Mouse (Mus musculus) macrophage (primary cell): ENCODE data around the gene Xpc. TPM values are rescaled to one million over a fixed set of nuclear protein-coding genes. Genes with fewer than 3 reads are reported as not detected.
A peak's percentile ranks its signal among the peaks of the same experiment; 100 is the strongest.

Experiments
- H3K27ac ChIP-seq: fragments of 350-480 bp; formaldehyde crosslinking; 2 replicates; pipeline ENCODE4 v1.9.0; 2021
- H3K36me3 ChIP-seq: fragments of 350-480 bp; formaldehyde crosslinking; 2 replicates; pipeline ENCODE4 v1.9.0; 2021; ENCODE audit errors: inconsistent target
- H3K4me3 ChIP-seq: fragments of 350-480 bp; formaldehyde crosslinking; 2 replicates; pipeline ENCODE4 v1.9.0; 2021; ENCODE audit errors: inconsistent target
- H3K79me2 ChIP-seq: fragments of 350-480 bp; formaldehyde crosslinking; 2 replicates; pipeline ENCODE4 v1.9.0; 2021; ENCODE audit errors: inconsistent target
- WGBS: methylation state at CpG from one replicate; pipeline ENCODE4 v1.1.7; 2026; ENCODE audit warnings: inconsistent platforms; ENCODE audit not compliant: missing documents; 5-methylcytosine and 5-hydroxymethylcytosine counted together
- polyA plus RNA-seq: library from polyadenylated mRNA; stranded (reverse); fragments of 250-400 nt; gene quantifications from 3 replicates; pipeline ENCODE4 v1.2.4, GENCODE M21; 2018; ENCODE audit warnings: inconsistent platforms

Gene Xpc
- polyA plus RNA-seq, 1 experiment from 2014 or later: 14.5 TPM

- Histone ChIP-seq H3K4me3 (no peak overlapping the region), H3K27ac (no peak overlapping the region), H3K79me2 (peaks cover 7% of the 10 kb centered on the region; the same call in 1 of the 2 replicates), H3K36me3 (peaks cover 18% of the 10 kb centered on the region)
- WGBS: 64% methylated on average over 3 of the region's 3 CpGs
Observed at GRCm38 (mm10) chr6:91508041-91508440, 7.6 kb downstream of the Xpc start.

- Histone ChIP-seq H3K4me3 (no peak overlapping the region), H3K79me2 (no peaks in the 10 kb centered on the region), H3K36me3 (peaks cover 34% of the 10 kb centered on the region), H3K27ac (peak overlapping the region; percentile 63)
- 0% methylated on average over 5 of the region's 5 CpGs for WGBS
Observed at GRCm38 (mm10) chr6:91506036-91506435, 9.7 kb downstream of the Xpc start.

DNA sequence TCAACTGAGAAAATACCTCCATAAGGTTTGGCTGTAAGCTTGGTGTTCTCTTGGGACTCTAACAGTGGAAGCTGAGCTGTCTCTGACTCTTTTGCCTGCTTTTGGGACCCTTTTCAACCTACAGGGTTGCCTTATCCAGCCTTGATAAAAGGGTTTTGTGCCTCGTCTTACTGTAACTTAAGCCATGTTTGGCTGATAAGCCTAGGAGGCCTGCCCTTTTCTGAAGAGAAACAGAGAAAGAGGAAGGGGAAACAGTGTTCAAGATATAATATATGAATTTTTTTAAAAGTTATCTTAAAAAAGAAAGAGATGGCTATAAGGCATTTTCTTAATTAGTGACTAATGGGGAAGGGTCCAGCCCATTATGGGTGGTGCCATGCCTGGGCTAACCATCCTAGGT is 12.4 kb downstream of the Xpc start:
- no peak overlapping the region for H3K4me3 ChIP-seq
- 100% methylated on average over 1 of the region's 1 CpGs for WGBS
- H3K27ac ChIP-seq: no peak overlapping the region
- peaks cover 59% of the 10 kb centered on the region for H3K36me3 ChIP-seq
- H3K79me2 ChIP-seq: no peaks in the 10 kb centered on the region

DNA sequence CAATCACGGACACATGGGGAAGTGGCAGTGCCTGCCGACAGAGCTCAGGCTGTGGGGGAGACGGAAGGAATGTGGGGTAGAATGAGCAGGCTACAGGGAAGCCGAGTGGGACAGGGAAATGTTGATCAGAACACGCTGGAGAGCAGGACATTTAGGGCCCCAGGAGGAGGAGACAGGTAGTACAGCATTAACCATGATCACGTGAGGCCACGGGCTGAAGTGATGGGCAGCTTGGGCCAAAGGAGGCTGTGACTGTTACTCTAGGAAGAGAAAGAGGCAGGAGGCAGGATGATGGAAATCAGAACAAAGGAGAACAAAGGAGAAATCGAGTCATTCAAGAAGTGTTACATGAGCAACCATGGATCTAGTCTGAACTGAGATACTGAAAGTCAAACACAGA is 21.2 kb downstream of the Xpc start:
- 77% methylated on average over 8 of the region's 8 CpGs for WGBS
- H3K36me3 ChIP-seq: peaks cover 40% of the 10 kb centered on the region
- no peak overlapping the region for H3K4me3 ChIP-seq
- H3K79me2 ChIP-seq: no peaks in the 10 kb centered on the region
- no peak overlapping the region for H3K27ac ChIP-seq

DNA sequence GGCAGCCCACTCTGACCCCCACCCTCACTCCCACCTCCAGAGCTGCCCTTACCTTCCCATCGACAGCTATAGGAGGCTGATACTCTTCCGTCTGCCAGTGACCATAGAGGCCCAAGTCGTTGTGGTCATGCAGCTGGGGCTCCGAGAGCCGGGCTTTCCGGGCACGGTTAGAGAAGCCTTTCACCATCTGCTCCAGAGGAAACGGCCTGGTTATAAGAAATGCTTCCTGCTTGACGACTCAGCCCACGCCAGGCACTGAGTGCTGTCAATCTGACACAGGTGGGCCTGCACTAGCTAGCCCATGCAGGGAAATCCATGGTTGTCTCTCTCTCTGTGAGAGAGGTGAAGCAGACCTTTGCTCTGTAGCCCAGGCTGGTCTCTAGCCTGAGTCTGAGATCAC is 22.6 kb downstream of the Xpc start:
- no peaks in the 10 kb centered on the region for H3K79me2 ChIP-seq
- WGBS: 45% methylated on average over 8 of the region's 10 CpGs
- H3K4me3 ChIP-seq: no peak overlapping the region
- no peak overlapping the region for H3K27ac ChIP-seq
- peaks cover 26% of the 10 kb centered on the region for H3K36me3 ChIP-seq

- Histone ChIP-seq H3K27ac (no peak overlapping the region), H3K36me3 (peaks cover 21% of the 10 kb centered on the region), H3K79me2 (no peaks in the 10 kb centered on the region), H3K4me3 (no peak overlapping the region)
- 90% methylated on average over 6 of the region's 6 CpGs for WGBS
Observed at GRCm38 (mm10) chr6:91491004-91491403, 24.7 kb downstream of the Xpc start.

GRCm38 (mm10) chr6:91489872-91490271 is 25.8 kb downstream of the Xpc start:
- WGBS: 80% methylated on average over 10 of the region's 10 CpGs
- no peak overlapping the region; the same call in 1 of the 2 replicates for H3K27ac ChIP-seq
- H3K36me3 ChIP-seq: peaks cover 27% of the 10 kb centered on the region
- no peaks in the 10 kb centered on the region for H3K79me2 ChIP-seq
- H3K4me3 ChIP-seq: no peak overlapping the region

- H3K36me3 ChIP-seq: peaks cover 30% of the 10 kb centered on the region
- H3K27ac ChIP-seq: peak overlapping the region; percentile 61
- H3K79me2 ChIP-seq: no peaks in the 10 kb centered on the region
- no peak overlapping the region for H3K4me3 ChIP-seq
- WGBS: 41% methylated on average over 9 of the region's 9 CpGs
Observed at GRCm38 (mm10) chr6:91488496-91489212, 27.0 kb downstream of the Xpc start.

- H3K79me2 ChIP-seq: no peaks in the 10 kb centered on the region
- WGBS: 96% methylated on average over 15 of the region's 15 CpGs
- peaks cover 43% of the 10 kb centered on the region for H3K36me3 ChIP-seq
- H3K27ac ChIP-seq: no peak overlapping the region
- H3K4me3 ChIP-seq: no peak overlapping the region
Observed at GRCm38 (mm10) chr6:91486736-91487453, 28.8 kb downstream of the Xpc start.

DNA sequence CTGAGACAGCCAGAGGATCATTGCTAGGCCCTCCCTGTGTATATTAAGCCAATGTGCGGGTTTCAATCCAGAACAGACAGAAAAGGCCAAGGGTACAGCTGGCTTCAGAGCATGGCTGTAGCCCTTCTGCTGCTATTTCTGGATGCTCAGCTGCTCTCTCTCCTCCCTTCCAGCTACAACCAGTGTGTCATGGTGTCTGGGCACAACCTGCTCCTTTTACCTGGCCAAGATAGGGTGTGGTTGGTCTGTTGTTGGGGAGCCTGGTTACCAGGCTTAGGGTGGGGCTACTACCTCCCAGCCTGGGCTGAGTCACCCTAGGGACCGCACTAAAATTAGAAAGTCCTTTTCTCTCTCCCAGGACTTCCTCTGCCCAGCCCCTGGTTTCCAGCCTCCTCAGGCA is 32.3 kb downstream of the Xpc start:
- 53% methylated on average over 2 of the region's 2 CpGs for WGBS
- no peak overlapping the region for H3K4me3 ChIP-seq
- peaks cover 78% of the 10 kb centered on the region for H3K36me3 ChIP-seq
- no peaks in the 10 kb centered on the region for H3K79me2 ChIP-seq
- H3K27ac ChIP-seq: no peak overlapping the region

GRCm38 (mm10) chr6:91476541-91476940 is 39.1 kb downstream of the Xpc start:
- no peak overlapping the region for H3K4me3 ChIP-seq
- H3K36me3 ChIP-seq: peaks cover 44% of the 10 kb centered on the region
- WGBS: 100% methylated on average over 2 of the region's 2 CpGs
- peaks cover 49% of the 10 kb centered on the region for H3K79me2 ChIP-seq
- no peak overlapping the region for H3K27ac ChIP-seq

DNA sequence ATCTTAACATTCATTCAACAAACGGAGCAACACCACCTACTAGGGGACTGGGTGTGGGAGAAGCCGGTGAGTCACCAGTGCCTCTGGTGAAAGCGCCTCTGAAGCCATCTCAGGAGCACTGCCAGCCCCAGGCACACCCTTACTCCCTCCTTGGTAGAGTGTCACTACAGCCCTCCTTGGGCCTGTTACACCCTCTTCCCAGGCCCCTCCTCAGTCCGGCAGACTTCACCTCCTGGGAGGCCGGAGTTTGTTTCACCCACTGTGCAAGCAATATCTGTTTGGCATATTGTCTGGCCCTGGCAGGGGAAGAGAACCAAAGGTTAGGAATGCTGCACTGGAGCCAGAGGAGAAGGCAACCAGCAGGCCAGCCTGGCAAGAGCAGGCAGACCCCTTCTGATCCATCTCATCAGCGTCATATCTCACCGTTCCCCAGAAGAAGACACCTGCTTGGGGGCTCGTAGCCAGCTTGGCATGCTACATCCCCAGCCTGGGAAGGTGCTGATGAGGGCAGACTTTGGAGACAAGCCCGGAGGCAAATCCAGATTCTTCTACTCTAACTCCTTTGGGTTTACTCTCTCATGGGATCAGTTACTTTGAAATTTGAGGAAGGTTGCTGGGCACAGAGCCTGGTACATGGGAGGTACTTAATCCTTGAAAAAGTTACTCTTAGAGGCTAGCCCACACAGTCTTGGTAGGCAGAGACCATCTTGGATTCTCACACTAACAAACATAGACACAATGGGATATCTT is 41.1 kb downstream of the Xpc start:
- WGBS: 55% methylated on average over 9 of the region's 9 CpGs
- Histone ChIP-seq H3K27ac (peak overlapping the region; percentile 58), H3K4me3 (peak overlapping the region; percentile 98), H3K36me3 (peaks cover 25% of the 10 kb centered on the region), H3K79me2 (peaks cover 68% of the 10 kb centered on the region)

- 1% methylated on average over 26 of the region's 27 CpGs for WGBS
- Histone ChIP-seq H3K36me3 (peaks cover 18% of the 10 kb centered on the region), H3K27ac (peak overlapping the region; percentile 58), H3K79me2 (peaks cover 75% of the 10 kb centered on the region), H3K4me3 (peak overlapping the region; percentile 98)
Observed at GRCm38 (mm10) chr6:91473805-91474440, 41.8 kb downstream of the Xpc start.
